Mouse (Mus musculus): ENCODE results near the gene Kitl.

- TF ChIP-seq CTCF (conservative IDR thresholded peaks at IDR 0.05; ENCODE audit: insufficient read depth, insufficient read length, low read depth, low read length) (no peak), POLR2A (IDR thresholded peaks at IDR 0.05; ENCODE audit: low read depth, low read length) (no peak)
Observed at GRCm38 (mm10) chr10:100038994-100039393, 23.6 kb downstream of the Kitl start.

Data from kidney, adult 2 months (tissue).